Mouse (Mus musculus): ENCODE measurements at regions not wholly inside any gene's neighbourhood (a gene's known extent, or its start where the extent isn't known, plus 50 kb on each side); places are given as distances from the start of the nearest gene placed in this dataset.
"Not testable (repeated sequence)": the region's sequence is repeated elsewhere in the genome, so short reads cannot be mapped to it uniquely, and the experiment has no call there.

GRCm38 (mm10) chr6:48177936-48178335 is 91.5 kb upstream of the Zfp746 start:
- H3K9me3 ChIP-seq (replicated peaks; ENCODE audit: insufficient read depth, low read length): no peaks in the 10 kb centered on the region
- DNase-seq (ENCODE audit: low read depth, low spot score): peak; percentile 68
- H3K4me1 ChIP-seq (ENCODE audit: control insufficient read depth in 1 of 2, insufficient read depth in 2 of 2, low read length in 2 of 2): no peaks in the 10 kb centered on the region
- no peaks in the 10 kb centered on the region for H3K79me2 ChIP-seq (ENCODE audit: control insufficient read depth, insufficient read depth, low read length, poor library complexity)
- no peak overlapping the region for H3K4me3 ChIP-seq (ENCODE audit: control insufficient read depth in 1 of 2, insufficient read depth in 1 of 2, low read depth in 2 of 2, low read length in 2 of 2)
- peak; percentile 13 to 66 (median 24); a peak in 4 of 6 replicates for TF ChIP-seq CTCF (IDR thresholded peaks at IDR 0.05 in 2 of 3, conservative IDR thresholded peaks at IDR 0.05 in 1 of 3; ENCODE audit: control insufficient read depth in 1 of 3, insufficient read depth in 1 of 3, low read depth in 2 of 3, low read length in 3 of 3, poor library complexity in 1 of 3, severe bottlenecking in 1 of 3)
- TF ChIP-seq TBP (IDR thresholded peaks at IDR 0.05; ENCODE audit: low read depth, low read length): no peak
- peak; percentile 56 for TF ChIP-seq ZC3H11A (IDR thresholded peaks at IDR 0.05; ENCODE audit: low read depth, low read length)
- TF ChIP-seq RAD21 (IDR thresholded peaks at IDR 0.05; ENCODE audit: low read depth, low read length): peak; percentile 73
- no peak for TF ChIP-seq GABPA (IDR thresholded peaks at IDR 0.05; ENCODE audit: low read depth, low read length)
- peak; percentile 59 for TF ChIP-seq SMC3 (IDR thresholded peaks at IDR 0.05; ENCODE audit: low read depth, low read length)
- TF ChIP-seq ZNF384 (IDR thresholded peaks at IDR 0.05; ENCODE audit: low read depth, low read length): peak; percentile 99
- no peak for TF ChIP-seq ETS1 (IDR thresholded peaks at IDR 0.05; ENCODE audit: low read depth, low read length)
- H3K27me3 ChIP-seq (ENCODE audit: control insufficient read depth in 1 of 2, insufficient read depth in 2 of 2, low read length in 2 of 2): no peaks in the 10 kb centered on the region
- no peak overlapping the region for H3K9ac ChIP-seq (ENCODE audit: control insufficient read depth, low read depth, low read length, poor library complexity, severe bottlenecking)
- no peaks in the 10 kb centered on the region for H3K36me3 ChIP-seq (ENCODE audit: control insufficient read depth in 1 of 2, insufficient read depth in 2 of 2, low read length in 2 of 2)
- H3K27ac ChIP-seq (ENCODE audit: control insufficient read depth, low read depth, low read length): no peak overlapping the region

- H3K27ac ChIP-seq (ENCODE audit: control insufficient read depth, low read depth, low read length): no peak overlapping the region
- no peak overlapping the region for H3K9ac ChIP-seq (ENCODE audit: control insufficient read depth, low read depth, low read length, poor library complexity, severe bottlenecking)
- H3K79me2 ChIP-seq (ENCODE audit: control insufficient read depth, insufficient read depth, low read length, poor library complexity): no peaks in the 10 kb centered on the region
- H3K4me1 ChIP-seq (ENCODE audit: control insufficient read depth in 1 of 2, insufficient read depth in 2 of 2, low read length in 2 of 2): no peaks in the 10 kb centered on the region
- no peaks in the 10 kb centered on the region for H3K9me3 ChIP-seq (replicated peaks; ENCODE audit: insufficient read depth, low read length)
- TF ChIP-seq POLR2AphosphoS2 (IDR thresholded peaks at IDR 0.05; ENCODE audit: low read length): no peak
- no peak for TF ChIP-seq MAFK (IDR thresholded peaks at IDR 0.05; ENCODE audit: borderline replicate concordance, low read depth, low read length)
- no peak for TF ChIP-seq HCFC1 (IDR thresholded peaks at IDR 0.05; ENCODE audit: low read depth, low read length)
- TF ChIP-seq ZNF384 (IDR thresholded peaks at IDR 0.05; ENCODE audit: low read depth, low read length): no peak
- no peak for TF ChIP-seq USF1 (IDR thresholded peaks at IDR 0.05; ENCODE audit: low read depth, low read length)
- TF ChIP-seq NRF1 (IDR thresholded peaks at IDR 0.05; ENCODE audit: insufficient read depth, low read depth, low read length, poor library complexity, severe bottlenecking): no peak
- no peak for TF ChIP-seq MXI1 (IDR thresholded peaks at IDR 0.05; ENCODE audit: low read depth, low read length)
- TF ChIP-seq BHLHE40 (IDR thresholded peaks at IDR 0.05; ENCODE audit: borderline replicate concordance, low read depth, low read length): no peak
- no peak for TF ChIP-seq KAT2A (conservative IDR thresholded peaks at IDR 0.05; ENCODE audit: low read depth, low read length)
- TF ChIP-seq MEF2A (IDR thresholded peaks at IDR 0.05; ENCODE audit: extremely low read depth, insufficient replicate concordance, low read depth, low read length, poor library complexity, severe bottlenecking): no peak
- no peak for TF ChIP-seq ZKSCAN1 (IDR thresholded peaks at IDR 0.05; ENCODE audit: low read depth, low read length)
- DNase-seq (ENCODE audit: low read depth, low spot score): no peak
- H3K36me3 ChIP-seq (ENCODE audit: control insufficient read depth in 1 of 2, insufficient read depth in 2 of 2, low read length in 2 of 2): no peaks in the 10 kb centered on the region
- H3K4me3 ChIP-seq (ENCODE audit: control insufficient read depth in 1 of 2, insufficient read depth in 1 of 2, low read depth in 2 of 2, low read length in 2 of 2): no peak overlapping the region
- no peaks in the 10 kb centered on the region for H3K27me3 ChIP-seq (ENCODE audit: control insufficient read depth in 1 of 2, insufficient read depth in 2 of 2, low read length in 2 of 2)
Measured at GRCm38 (mm10) chr6:48175234-48175633, 88.8 kb upstream of the Zfp746 start.

GRCm38 (mm10) chr6:48172769-48173168 is 86.4 kb upstream of the Zfp746 start:
- H3K4me1 ChIP-seq (ENCODE audit: control insufficient read depth in 1 of 2, insufficient read depth in 2 of 2, low read length in 2 of 2); H3K36me3 ChIP-seq (ENCODE audit: control insufficient read depth in 1 of 2, insufficient read depth in 2 of 2, low read length in 2 of 2); DNase-seq (ENCODE audit: low read depth, low spot score); H3K4me3 ChIP-seq (ENCODE audit: control insufficient read depth in 1 of 2, insufficient read depth in 1 of 2, low read depth in 2 of 2, low read length in 2 of 2); H3K9ac ChIP-seq (ENCODE audit: control insufficient read depth, low read depth, low read length, poor library complexity, severe bottlenecking); H3K9me3 ChIP-seq (replicated peaks; ENCODE audit: insufficient read depth, low read length); H3K27ac ChIP-seq (ENCODE audit: control insufficient read depth, low read depth, low read length); H3K79me2 ChIP-seq (ENCODE audit: control insufficient read depth, insufficient read depth, low read length, poor library complexity); H3K27me3 ChIP-seq (ENCODE audit: control insufficient read depth in 1 of 2, insufficient read depth in 2 of 2, low read length in 2 of 2): not testable (repeated sequence)
